Comparison of ENCODE assay signal across 26 mouse cellular contexts in genomic region chr8:86911136-86911535, GRCm38 (mm10). TPM values are rescaled to one million over a fixed set of nuclear protein-coding genes. Genes with fewer than 3 reads are reported as not detected.
DNase-seq lines count a peak whose midpoint lies in the region; ATAC-seq and TF ChIP-seq lines count a peak whose summit lies in the region.
"Had no signal": no experiment of that assay in that cellular context is flagged by ENCODE, and none has a peak within 500 bp of the region (broad histone marks: within the 10 kb centered on the region; RNA-seq: fewer than 3 reads in every experiment).

No protein-coding gene starts in this region.

- H3K4me1 ChIP-seq in kidney, adult 2 months (ENCODE audit: control insufficient read depth, insufficient read depth, low read length): no peaks in the 10 kb centered on the region
- no peaks in the 10 kb centered on the region for H3K4me1 ChIP-seq in midbrain, postnatal 0 days (ENCODE audit: insufficient read depth, low read length)
- H3K4me1 ChIP-seq: embryonic facial prominence, embryonic 12.5 days; heart, embryonic 10.5 days; intestine, embryonic 15.5 days; limb, embryonic 13.5 days; liver, embryonic 12.5 days; midbrain, embryonic 12.5 days; neural tube, embryonic 13.5 days had no signal

- H3K4me2 ChIP-seq in midbrain, postnatal 0 days (ENCODE audit: low read depth, low read length, poor library complexity, severe bottlenecking): no peak overlapping the region
- H3K4me2 ChIP-seq: embryonic facial prominence, embryonic 12.5 days; intestine, embryonic 15.5 days; limb, embryonic 13.5 days; liver, embryonic 12.5 days; midbrain, embryonic 12.5 days; neural tube, embryonic 13.5 days had no signal

- no peak overlapping the region for H3K4me3 ChIP-seq in kidney, adult 2 months (ENCODE audit: insufficient read depth, low read depth, low read length)
- H3K4me3 ChIP-seq in midbrain, postnatal 0 days (ENCODE audit: low read depth, low read length): no peak overlapping the region
- H3K4me3 ChIP-seq: embryonic facial prominence, embryonic 12.5 days; heart, embryonic 10.5 days; intestine, embryonic 15.5 days; limb, embryonic 13.5 days; liver, embryonic 12.5 days; midbrain, embryonic 12.5 days; neural tube, embryonic 13.5 days had no signal

- WGBS in kidney, adult 2 months: 35% methylated on average over 8 of the region's 8 CpGs
- 81% methylated on average over 8 of the region's 8 CpGs for WGBS in midbrain, postnatal 0 days

- no peak overlapping the region for H3K27ac ChIP-seq in kidney, adult 2 months (ENCODE audit: insufficient read depth, low read depth, low read length)
- H3K27ac ChIP-seq in midbrain, postnatal 0 days (ENCODE audit: low read depth, low read length): no peak overlapping the region
- H3K27ac ChIP-seq: embryonic facial prominence, embryonic 12.5 days; heart, embryonic 10.5 days; intestine, embryonic 15.5 days; limb, embryonic 13.5 days; liver, embryonic 12.5 days; midbrain, embryonic 12.5 days; neural tube, embryonic 13.5 days had no signal

- no peaks in the 10 kb centered on the region for H3K27me3 ChIP-seq in kidney, adult 2 months (replicated peaks; ENCODE audit: control insufficient read depth, insufficient read depth, low read length)
- H3K27me3 ChIP-seq in midbrain, postnatal 0 days (ENCODE audit: insufficient read depth, low read length): no peaks in the 10 kb centered on the region
- H3K27me3 ChIP-seq: embryonic facial prominence, embryonic 12.5 days; liver, embryonic 12.5 days; midbrain, embryonic 12.5 days; neural tube, embryonic 13.5 days had no signal

- no peaks in the 10 kb centered on the region for H3K9me3 ChIP-seq in midbrain, postnatal 0 days (ENCODE audit: low read length)
- H3K9me3 ChIP-seq: embryonic facial prominence, embryonic 12.5 days; heart, embryonic 10.5 days; intestine, embryonic 15.5 days; limb, embryonic 13.5 days; liver, embryonic 12.5 days; midbrain, embryonic 12.5 days had no signal

- peak; percentile 28 for DNase-seq in kidney, adult 2 months
- DNase-seq in kidney, postnatal 14 days: no peak
- DNase-seq in B cell, adult 2 months: peak; percentile 66 to 76
- peak; percentile 17 for DNase-seq in T-cell, adult 2 months (ENCODE audit: low spot score)
- DNase-seq in midbrain, postnatal 0 days (ENCODE audit: low spot score): no peak
- DNase-seq in urinary bladder, adult 18-20 months (ENCODE audit: low spot score in 2 of 2): no peak
- DNase-seq: adrenal gland, postnatal 36 days; cerebellum, adult 2 months; cerebellum, postnatal 25 days; heart, postnatal 4 days; kidney, postnatal 4 days; layer of hippocampus, adult 9-11 months; lung, adult 18-20 months; lung, postnatal 14 days; right cerebral cortex, adult 18-20 months; right cerebral cortex, postnatal 4 days; thymus, postnatal 25 days had no signal

- peak; percentile 53; the same call in 1 of the 2 replicates for ATAC-seq in neutrophil, adult 5-6 weeks (ENCODE audit: extremely low read depth, insufficient number of reproducible peaks, low FRiP score, poor library complexity, severe bottlenecking)
- ATAC-seq in midbrain, postnatal 0 days (ENCODE audit: low FRiP score): no peak
- ATAC-seq: hindbrain, embryonic 16.5 days; intestine, embryonic 15.5 days; liver, embryonic 12.5 days had no signal

- no peak overlapping the region for H3K9ac ChIP-seq in midbrain, postnatal 0 days (replicated peaks; ENCODE audit: low read length, poor library complexity, severe bottlenecking)
- H3K9ac ChIP-seq: embryonic facial prominence, embryonic 12.5 days; intestine, embryonic 15.5 days; limb, embryonic 13.5 days; liver, embryonic 12.5 days; midbrain, embryonic 12.5 days; neural tube, embryonic 13.5 days had no signal

- no peak for TF ChIP-seq CTCF in kidney, adult 2 months (conservative IDR thresholded peaks at IDR 0.05; ENCODE audit: insufficient read depth, insufficient read length, low read depth, low read length)
- TF ChIP-seq CTCF in midbrain, postnatal 0 days (IDR thresholded peaks at IDR 0.05): no peak

- no peak for TF ChIP-seq POLR2A in kidney, adult 2 months (IDR thresholded peaks at IDR 0.05; ENCODE audit: low read depth, low read length)

- H3K36me3 ChIP-seq in kidney, adult 2 months (ENCODE audit: control insufficient read depth, insufficient read depth, low read length): no peaks in the 10 kb centered on the region
- no peaks in the 10 kb centered on the region for H3K36me3 ChIP-seq in midbrain, postnatal 0 days (ENCODE audit: insufficient read depth, low read length)
- H3K36me3 ChIP-seq: embryonic facial prominence, embryonic 12.5 days; heart, embryonic 10.5 days; intestine, embryonic 15.5 days; limb, embryonic 13.5 days; liver, embryonic 12.5 days; midbrain, embryonic 12.5 days; neural tube, embryonic 13.5 days had no signal

RNA-seq across cellular contexts. Expression of gene N4bp1, which starts 26.1 kb away (rescaled TPM):
- 11.3 and 13.2 TPM in 2 replicates for polyA plus RNA-seq in kidney, adult 2 months (2012; rRNA removed)
- total RNA-seq in neutrophil, adult 5-6 weeks (2017): 81.9 and 82.2 TPM in 2 replicates
- 16.0 and 16.8 TPM in 2 replicates for total RNA-seq in midbrain, postnatal 0 days (2014; rRNA removed)
- 4.7 and 5.8 TPM in 2 replicates for polyA plus RNA-seq in midbrain, postnatal 0 days (2015; fragmentation: Nextera tagmentation; extraction: Ambion mirVana)

Comparison
In these comparisons a context has a peak if more than half of its experiments do, and no peak if none do; other contexts are left out.
1. DNase-seq: peak in kidney, adult 2 months (single experiment), B cell, adult 2 months (2 of 2) and T-cell, adult 2 months (single experiment); none in kidney, postnatal 14 days (single experiment), midbrain, postnatal 0 days (single experiment) and urinary bladder, adult 18-20 months (0 of 2).